Mouse (Mus musculus) lung, adult 2 months (tissue): ENCODE results near the gene Serpina3c.

Source experiments
- CTCF ChIP-seq: fragments of 200-500 bp; IDR thresholded peaks from 2 replicates; pipeline ENCODE4 v1.5.1; 2011; ENCODE audit warnings: mild to moderate bottlenecking, low read length, control low read depth; ENCODE audit not compliant: insufficient read depth
- POLR2A ChIP-seq: fragments of 200-500 bp; IDR thresholded peaks from 2 replicates; pipeline ENCODE4 v1.6.1; 2011; ENCODE audit warnings: low read depth, mild to moderate bottlenecking, control low read depth, low read length, borderline replicate concordance; ENCODE audit errors: extremely low read depth

DNA sequence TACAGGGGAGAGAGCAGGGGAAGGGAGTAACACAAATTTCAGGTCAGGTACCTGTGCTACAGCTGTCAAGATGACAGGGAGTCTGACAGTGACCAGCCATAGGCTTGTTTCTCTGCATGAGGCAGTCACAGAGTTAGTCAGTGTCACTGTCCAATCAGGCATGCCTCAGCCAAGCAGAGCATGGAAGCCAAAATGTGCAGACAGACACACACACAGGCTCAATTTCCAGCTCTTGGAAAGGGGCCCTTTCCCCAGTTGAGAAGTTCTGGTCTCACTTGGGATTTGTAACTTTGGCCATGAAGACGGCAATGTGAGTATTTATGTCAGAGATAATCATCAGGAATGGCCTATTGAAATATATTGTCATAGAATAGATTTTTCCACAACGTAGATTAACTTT lies 35.6 kb upstream of the Serpina3c start:
- TF ChIP-seq CTCF (no peak), POLR2A (no peak)
